Comparison of ENCODE assay signal across 9 mouse cellular contexts in the genomic region with DNA sequence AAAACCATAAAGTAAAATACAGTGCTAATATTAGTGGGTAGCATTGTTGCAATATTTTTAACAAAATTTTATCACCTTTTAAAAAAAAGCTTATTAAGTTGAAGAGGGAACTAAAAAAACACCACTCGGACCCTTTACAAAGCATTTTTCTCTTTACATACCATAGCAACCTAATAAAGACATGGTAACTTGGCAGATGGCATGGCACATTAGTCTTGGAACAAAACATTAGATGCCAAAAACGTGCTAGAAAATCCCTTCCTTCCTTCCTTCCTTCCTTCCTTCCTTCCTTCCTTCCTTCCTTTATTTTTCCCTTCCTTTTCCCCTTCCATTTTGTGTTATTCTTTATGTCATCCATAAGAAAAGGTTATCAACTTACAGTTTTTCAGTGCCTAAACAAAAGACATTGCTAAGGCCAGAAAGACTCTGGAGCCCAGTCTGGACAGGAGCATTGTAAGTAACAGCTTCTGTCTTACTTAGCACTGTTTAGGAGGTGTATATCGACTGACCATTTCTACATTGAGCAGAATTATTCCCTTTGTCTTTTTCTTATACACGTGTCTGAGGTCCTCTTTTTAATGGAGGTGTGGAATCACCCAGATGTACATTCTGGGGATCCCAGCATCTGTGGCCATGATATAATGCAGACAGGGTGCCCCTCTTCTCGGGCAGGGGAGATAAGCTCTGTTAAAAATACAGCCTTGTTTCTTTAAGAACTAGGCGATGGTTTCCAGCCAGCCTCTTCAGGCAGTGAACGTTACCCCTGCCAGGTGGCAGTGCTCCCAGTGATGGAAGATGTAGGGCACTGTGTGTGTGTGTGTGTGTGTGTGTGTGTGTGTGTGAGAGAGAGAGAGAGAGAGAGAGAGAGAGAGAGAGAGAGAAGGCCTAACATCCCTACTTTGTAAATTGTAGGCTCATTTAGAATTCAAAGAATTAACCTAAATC.
DNase-seq lines count a peak whose midpoint lies in the region; ATAC-seq and TF ChIP-seq lines count a peak whose summit lies in the region.
"Had no signal": no experiment of that assay in that cellular context is flagged by ENCODE, and none has a peak within 500 bp of the region (broad histone marks: within the 10 kb centered on the region; RNA-seq: fewer than 3 reads in every experiment).

No protein-coding gene starts in this region.

- peak; percentile 80 for ATAC-seq in forebrain, embryonic 15.5 days (replicated peaks)
- ATAC-seq in liver, embryonic 11.5 days (replicated peaks; ENCODE audit: low FRiP score): no peak
- ATAC-seq: Patski had no signal

- no peaks in the 10 kb centered on the region for H3K27me3 ChIP-seq in forebrain, embryonic 15.5 days
- H3K27me3 ChIP-seq in kidney, adult 2 months (replicated peaks; ENCODE audit: control insufficient read depth, insufficient read depth, low read length): no peaks in the 10 kb centered on the region
- H3K27me3 ChIP-seq in liver, embryonic 11.5 days (replicated peaks; ENCODE audit: control insufficient read depth, insufficient read depth, low read length): no peaks in the 10 kb centered on the region
- H3K27me3 ChIP-seq: Patski had no signal

- no peak for TF ChIP-seq POLR2A in kidney, adult 2 months (IDR thresholded peaks at IDR 0.05; ENCODE audit: low read depth, low read length)

- H3K27ac ChIP-seq in forebrain, embryonic 15.5 days (replicated peaks): peak overlapping the region; percentile 93
- H3K27ac ChIP-seq in kidney, adult 2 months (ENCODE audit: insufficient read depth, low read depth, low read length): no peak overlapping the region
- no peak overlapping the region for H3K27ac ChIP-seq in liver, embryonic 11.5 days (ENCODE audit: low read depth, low read length)

- no peaks in the 10 kb centered on the region for H3K9me3 ChIP-seq in forebrain, embryonic 15.5 days
- no peaks in the 10 kb centered on the region for H3K9me3 ChIP-seq in liver, embryonic 11.5 days (ENCODE audit: control insufficient read depth, low read length)

- peak overlapping the region; percentile 29 for H3K4me2 ChIP-seq in forebrain, embryonic 15.5 days (replicated peaks)
- no peak overlapping the region for H3K4me2 ChIP-seq in liver, embryonic 11.5 days

- no peak for TF ChIP-seq CTCF in kidney, adult 2 months (conservative IDR thresholded peaks at IDR 0.05; ENCODE audit: insufficient read depth, insufficient read length, low read depth, low read length)

- H3K9ac ChIP-seq in forebrain, embryonic 15.5 days (replicated peaks): no peak overlapping the region
- H3K9ac ChIP-seq in liver, embryonic 11.5 days (ENCODE audit: low read depth, low read length): no peak overlapping the region

- DNase-seq in layer of hippocampus, postnatal 10 days (ENCODE audit: low spot score in 2 of 2): peak; percentile 64 to 68
- no peak for DNase-seq in layer of hippocampus, adult 18-20 months (ENCODE audit: low spot score in 2 of 2)
- peak; percentile 88 for DNase-seq in cerebellum, adult 11-12 months
- DNase-seq in left cerebral cortex, adult 18-20 months (ENCODE audit: low spot score in 2 of 2): peak; percentile 38 to 46
- no peak for DNase-seq in kidney, adult 2 months
- DNase-seq in natural killer cell, adult 2 months (ENCODE audit: low spot score in 2 of 2): no peak
- no peak for DNase-seq in liver, embryonic 11.5 days (ENCODE audit: low spot score)

- no peak overlapping the region for H3K4me3 ChIP-seq in forebrain, embryonic 15.5 days
- no peak overlapping the region for H3K4me3 ChIP-seq in kidney, adult 2 months (ENCODE audit: insufficient read depth, low read depth, low read length)
- H3K4me3 ChIP-seq in liver, embryonic 11.5 days (ENCODE audit: low read depth, low read length): no peak overlapping the region

- WGBS in forebrain, embryonic 15.5 days: 26% methylated on average over 7 of the region's 7 CpGs
- 68% methylated on average over 7 of the region's 7 CpGs for WGBS in kidney, adult 2 months
- 55% methylated on average over 7 of the region's 7 CpGs for WGBS in liver, embryonic 11.5 days

- H3K36me3 ChIP-seq in forebrain, embryonic 15.5 days: no peaks in the 10 kb centered on the region
- no peaks in the 10 kb centered on the region for H3K36me3 ChIP-seq in kidney, adult 2 months (ENCODE audit: control insufficient read depth, insufficient read depth, low read length)
- no peaks in the 10 kb centered on the region for H3K36me3 ChIP-seq in liver, embryonic 11.5 days (ENCODE audit: control insufficient read depth, insufficient read depth, low read length)

- H3K4me1 ChIP-seq in forebrain, embryonic 15.5 days: peaks cover 23% of the 10 kb centered on the region
- H3K4me1 ChIP-seq in kidney, adult 2 months (ENCODE audit: control insufficient read depth, insufficient read depth, low read length): no peaks in the 10 kb centered on the region
- no peaks in the 10 kb centered on the region for H3K4me1 ChIP-seq in liver, embryonic 11.5 days (replicated peaks; ENCODE audit: control insufficient read depth, insufficient read depth, low read length)

Comparison
In these comparisons a context has a peak if more than half of its experiments do, and no peak if none do; other contexts are left out.
1. DNase-seq: peak in layer of hippocampus, postnatal 10 days (2 of 2), cerebellum, adult 11-12 months (single experiment) and left cerebral cortex, adult 18-20 months (2 of 2); none in layer of hippocampus, adult 18-20 months (0 of 2), kidney, adult 2 months (single experiment), natural killer cell, adult 2 months (0 of 2) and liver, embryonic 11.5 days (single experiment).